Mouse (Mus musculus) central nervous system, embryonic 14 days (tissue): ENCODE data around the gene Ahsa2. TPM values are rescaled to one million over a fixed set of nuclear protein-coding genes. Genes with fewer than 3 reads are reported as not detected.

Experiments used
- polyA plus RNA-seq: library from polyadenylated mRNA; depleted of rRNA; stranded (reverse); fragments of >200 nt; gene quantifications from 2 replicates; pipeline ENCODE4 v1.2.3, GENCODE M21; 2012; rRNA removed

Gene Ahsa2
- 123 and 141 TPM in 2 replicates for polyA plus RNA-seq

DNA sequence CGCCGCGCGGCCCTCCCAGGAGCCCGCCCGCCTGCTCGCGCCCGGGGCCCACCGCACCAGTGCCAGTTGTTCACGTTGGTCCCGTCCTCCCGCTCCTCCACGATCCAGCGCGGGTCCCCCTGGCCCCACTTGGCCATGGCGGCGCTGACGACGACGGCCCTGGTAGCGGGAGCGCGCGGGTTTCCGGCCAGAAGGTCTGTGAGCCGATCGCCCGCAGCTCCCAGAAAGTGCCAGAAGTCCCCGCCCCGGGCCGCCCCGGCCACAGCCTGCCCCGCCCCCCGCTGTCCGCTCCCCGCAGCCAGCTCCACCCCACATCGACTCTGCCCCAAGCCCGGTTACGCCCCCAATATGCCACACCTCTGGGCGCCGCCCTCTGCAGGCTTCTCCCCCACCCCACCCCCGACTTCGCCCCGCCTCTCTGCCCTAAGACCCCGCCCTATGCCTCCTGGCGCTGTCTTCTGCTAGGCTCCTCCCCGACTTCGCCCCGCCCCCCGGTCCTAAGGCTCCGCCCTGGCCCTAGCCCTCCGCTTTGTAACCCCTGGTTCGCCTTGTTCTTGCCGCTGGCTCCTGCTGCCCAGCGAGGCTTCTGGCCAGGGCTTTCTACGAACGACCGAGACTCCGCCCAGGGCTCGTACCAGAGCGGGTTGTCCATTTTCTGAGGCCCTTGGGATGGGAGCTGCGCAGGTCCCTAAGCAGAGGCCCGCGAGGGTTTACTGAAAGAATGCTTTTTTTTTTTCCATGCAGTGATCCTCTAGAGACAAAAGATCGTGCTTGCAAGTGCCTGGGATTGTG is at the start of gene Ahsa2:
Ahsa2 (minus strand) TSS at position 313 of the 792 bp plus-strand sequence.

GRCm38 (mm10) chr11:23520473-23521205 is 22.8 kb upstream of the Ahsa2 start, which contains the start of gene 1700093K21Rik:
Gene 1700093K21Rik, minus strand, starts transcription at chr11:23521155.

Other genes with a start within 250 kb of the Ahsa2 start
- 99.3 and 114 TPM in 2 replicates for gene Xpo1, start 242.0 kb downstream of the Ahsa2 start, polyA plus RNA-seq
- gene Usp34, start 191.1 kb downstream of the Ahsa2 start, polyA plus RNA-seq: 40.9 and 43.5 TPM in 2 replicates
- 0.65 and 0.86 TPM in 2 replicates for gene 1700093K21Rik, start 23.1 kb upstream of the Ahsa2 start, polyA plus RNA-seq
- 45.7 and 52.4 TPM in 2 replicates for gene 0610010F05Rik, start 135.6 kb upstream of the Ahsa2 start, polyA plus RNA-seq
- 14.7 and 16.4 TPM in 2 replicates for gene Pus10, start 167.6 kb upstream of the Ahsa2 start, polyA plus RNA-seq
- 17.8 and 20.3 TPM in 2 replicates for gene Pex13, start 167.9 kb upstream of the Ahsa2 start, polyA plus RNA-seq